Mouse (Mus musculus) E14TG2a.4 (cell line): ENCODE results near the gene Fam189a2.

ENCODE experiments used
- H3K27me3 ChIP-seq: 2 replicates; pipeline ENCODE4 v1.6.1; 2014; ENCODE audit warnings: low read length, control low read depth; ENCODE audit not compliant: insufficient read depth
- H3K36me3 ChIP-seq: 2 replicates; pipeline ENCODE4 v1.6.1; 2014; ENCODE audit warnings: low read length, control low read depth; ENCODE audit not compliant: insufficient read depth
- H3K4me1 ChIP-seq: replicated peaks from 2 replicates; pipeline ENCODE4 v1.6.1; 2014; ENCODE audit warnings: low read depth, low read length, control low read depth
- H3K4me3 ChIP-seq: replicated peaks from 2 replicates; pipeline ENCODE4 v1.5.1; 2014; ENCODE audit warnings: mild to moderate bottlenecking, low read length
- H3K9me3 ChIP-seq: 2 replicates; pipeline ENCODE4 v1.6.1; 2014; ENCODE audit warnings: low read length, control low read depth
- CTCF ChIP-seq: conservative IDR thresholded peaks from 2 replicates; pipeline ENCODE4 v1.5.1; 2014; ENCODE audit warnings: low read length
- NANOG ChIP-seq: IDR thresholded peaks from 2 replicates; pipeline ENCODE4 v1.6.1; 2014; ENCODE audit warnings: borderline replicate concordance, low read length, mixed read lengths
- POU5F1 ChIP-seq: IDR thresholded peaks from 2 replicates; pipeline ENCODE4 v1.6.1; 2014; ENCODE audit warnings: low read length, borderline replicate concordance

Fam189a2 gene

DNA sequence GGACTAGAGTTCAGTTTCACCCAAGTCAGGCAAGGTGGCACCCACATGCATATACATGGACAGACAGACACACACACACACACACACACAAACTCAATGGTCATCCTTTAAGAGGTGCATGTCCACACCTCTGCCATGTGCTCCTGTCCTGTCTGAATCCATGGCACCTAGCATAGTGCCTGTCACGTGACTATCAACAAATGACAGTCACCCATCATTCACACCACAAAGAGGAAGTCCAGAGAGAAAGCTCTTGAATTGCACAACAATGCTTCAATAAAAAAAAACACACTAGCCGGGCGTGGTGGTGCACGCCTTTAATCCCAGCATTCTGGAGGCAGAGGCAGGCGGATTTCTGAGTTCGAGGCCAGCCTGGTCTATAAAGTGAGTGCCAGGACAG lies 8.5 kb downstream of the Fam189a2 start:
- no peaks in the 10 kb centered on the region for H3K36me3 ChIP-seq
- no peaks in the 10 kb centered on the region for H3K9me3 ChIP-seq
- TF ChIP-seq NANOG (no peak), CTCF (no peak), POU5F1 (no peak)
- H3K4me1 ChIP-seq, result peaks cover 54% of the 10 kb centered on the region
- no peak overlapping the region for H3K4me3 ChIP-seq
- peaks cover 6% of the 10 kb centered on the region for H3K27me3 ChIP-seq

DNA sequence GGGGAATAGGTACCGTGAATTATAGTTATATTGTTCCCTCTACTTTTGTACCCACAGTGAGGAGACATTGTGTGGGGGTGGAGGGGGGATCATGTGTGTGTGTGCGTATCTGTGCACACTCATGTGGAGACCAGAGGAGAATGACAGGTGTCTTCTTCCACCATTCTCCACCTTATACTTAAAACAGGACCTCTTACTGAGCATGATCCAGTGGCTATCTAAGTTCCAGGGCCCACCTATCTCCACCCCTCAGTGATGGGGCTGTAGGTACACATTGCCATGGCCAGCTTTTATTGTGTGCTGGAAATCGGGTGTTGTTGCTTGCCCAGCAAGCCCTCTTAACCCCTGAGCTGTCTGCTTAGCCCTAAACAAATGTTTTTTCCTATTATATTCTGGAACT lies 10.1 kb downstream of the Fam189a2 start:
- TF ChIP-seq NANOG, result no peak
- TF ChIP-seq POU5F1, result no peak
- TF ChIP-seq CTCF, result no peak
- H3K9me3 ChIP-seq, result no peaks in the 10 kb centered on the region

DNA sequence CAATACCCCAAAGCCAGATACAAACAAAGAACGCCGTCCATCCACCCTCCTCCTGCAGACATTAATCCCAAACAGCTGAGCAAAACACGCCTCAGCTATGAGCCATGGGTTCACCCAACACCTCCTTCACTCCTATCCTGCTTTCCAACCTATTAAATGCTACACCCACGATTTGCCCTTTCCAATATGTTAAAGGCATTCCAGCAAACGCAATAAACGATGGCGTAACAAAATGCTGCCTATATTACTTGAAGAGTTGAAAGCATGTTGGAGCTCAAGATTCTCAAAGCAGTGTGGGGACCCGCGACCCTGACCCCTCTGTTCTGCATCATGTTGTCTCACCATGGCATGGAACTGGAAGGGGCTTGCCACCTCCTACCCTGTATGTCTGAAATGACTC lies 11.2 kb downstream of the Fam189a2 start:
- TF ChIP-seq POU5F1 (no peak), NANOG (no peak), CTCF (no peak)
- Histone ChIP-seq H3K9me3 (no peaks in the 10 kb centered on the region), H3K4me3 (no peak overlapping the region), H3K36me3 (no peaks in the 10 kb centered on the region), H3K4me1 (peaks cover 59% of the 10 kb centered on the region), H3K27me3 (no peaks in the 10 kb centered on the region; the same call in 1 of the 2 replicates)

More for the DNA sequence above, 10.1 kb downstream of the Fam189a2 start:
- peaks cover 2% of the 10 kb centered on the region; the same call in 1 of the 2 replicates for H3K27me3 ChIP-seq
- H3K4me3 ChIP-seq, result no peak overlapping the region
- H3K4me1 ChIP-seq, result peaks cover 67% of the 10 kb centered on the region
- no peaks in the 10 kb centered on the region for H3K36me3 ChIP-seq

DNA sequence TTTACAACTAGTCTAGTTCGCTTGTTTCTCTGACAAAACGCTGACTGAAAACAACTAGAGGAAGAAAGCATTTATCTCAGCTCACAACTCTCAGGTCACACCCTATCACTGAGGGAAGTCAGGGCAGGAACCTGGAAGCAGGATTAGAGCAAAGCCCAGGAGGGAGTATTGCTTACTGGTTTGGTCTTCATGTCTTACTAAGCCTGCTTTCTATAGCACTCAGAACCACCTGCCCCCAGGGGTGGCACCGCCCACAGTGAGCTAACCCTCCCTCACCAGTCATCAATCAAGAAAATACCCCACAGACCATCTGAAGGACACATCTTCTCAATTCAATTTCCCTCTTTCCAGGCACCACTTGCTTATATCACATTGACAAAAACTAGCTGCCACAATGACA lies 12.4 kb downstream of the Fam189a2 start:
- Histone ChIP-seq H3K4me1 (peaks cover 47% of the 10 kb centered on the region), H3K4me3 (no peak overlapping the region), H3K9me3 (no peaks in the 10 kb centered on the region), H3K27me3 (no peaks in the 10 kb centered on the region; the same call in 1 of the 2 replicates), H3K36me3 (no peaks in the 10 kb centered on the region)
- TF ChIP-seq CTCF (no peak), NANOG (no peak), POU5F1 (no peak)

DNA sequence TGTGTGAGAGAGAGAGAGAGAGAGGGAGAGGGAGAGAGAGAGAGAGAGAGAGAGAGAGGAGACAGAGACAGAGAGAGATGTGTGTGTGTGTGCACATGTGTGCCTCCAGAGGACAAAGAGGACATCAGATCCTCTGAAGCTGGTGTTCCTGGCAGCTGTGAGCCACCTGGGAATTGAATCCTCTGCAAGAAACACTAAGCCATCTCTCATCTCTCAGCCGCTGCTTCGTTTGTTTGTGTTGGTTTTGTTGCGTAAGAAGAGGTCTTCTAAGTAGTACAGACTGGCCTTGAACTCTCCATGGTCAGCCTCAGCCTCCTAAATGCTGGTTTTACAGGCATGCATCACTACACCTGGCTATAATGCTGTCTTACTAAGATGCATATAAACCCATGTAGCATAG lies 12.9 kb downstream of the Fam189a2 start:
- Histone ChIP-seq H3K4me3 (no peak overlapping the region), H3K27me3 (no peaks in the 10 kb centered on the region), H3K4me1 (peaks cover 42% of the 10 kb centered on the region), H3K36me3 (no peaks in the 10 kb centered on the region), H3K9me3 (no peaks in the 10 kb centered on the region)
- TF ChIP-seq POU5F1 (no peak), NANOG (no peak), CTCF (no peak)

DNA sequence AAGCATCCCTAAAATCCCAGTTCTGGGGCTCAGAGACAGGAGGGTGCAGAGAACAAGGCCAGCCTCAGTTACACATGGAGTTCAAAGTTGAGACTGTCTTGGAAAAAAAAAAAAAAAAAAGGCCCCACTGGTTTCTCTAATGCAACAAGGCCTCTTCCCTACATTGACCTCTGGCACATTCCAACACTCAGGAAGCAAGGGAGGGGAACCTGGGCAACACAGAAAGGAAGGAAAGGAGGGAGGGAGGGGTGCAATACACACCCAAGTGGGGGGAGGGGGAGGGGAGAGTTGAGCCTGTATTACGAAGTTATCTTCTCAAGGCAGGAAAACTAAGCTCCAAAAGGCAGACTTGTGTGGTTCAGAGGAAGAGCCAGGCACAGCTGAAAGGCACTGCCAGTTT lies 13.4 kb downstream of the Fam189a2 start:
- no peaks in the 10 kb centered on the region for H3K27me3 ChIP-seq
- H3K9me3 ChIP-seq, result no peaks in the 10 kb centered on the region
- no peak overlapping the region for H3K4me3 ChIP-seq
- H3K4me1 ChIP-seq, result peaks cover 38% of the 10 kb centered on the region
- TF ChIP-seq NANOG, result no peak
- no peak for TF ChIP-seq POU5F1
- no peak for TF ChIP-seq CTCF
- H3K36me3 ChIP-seq, result no peaks in the 10 kb centered on the region

DNA sequence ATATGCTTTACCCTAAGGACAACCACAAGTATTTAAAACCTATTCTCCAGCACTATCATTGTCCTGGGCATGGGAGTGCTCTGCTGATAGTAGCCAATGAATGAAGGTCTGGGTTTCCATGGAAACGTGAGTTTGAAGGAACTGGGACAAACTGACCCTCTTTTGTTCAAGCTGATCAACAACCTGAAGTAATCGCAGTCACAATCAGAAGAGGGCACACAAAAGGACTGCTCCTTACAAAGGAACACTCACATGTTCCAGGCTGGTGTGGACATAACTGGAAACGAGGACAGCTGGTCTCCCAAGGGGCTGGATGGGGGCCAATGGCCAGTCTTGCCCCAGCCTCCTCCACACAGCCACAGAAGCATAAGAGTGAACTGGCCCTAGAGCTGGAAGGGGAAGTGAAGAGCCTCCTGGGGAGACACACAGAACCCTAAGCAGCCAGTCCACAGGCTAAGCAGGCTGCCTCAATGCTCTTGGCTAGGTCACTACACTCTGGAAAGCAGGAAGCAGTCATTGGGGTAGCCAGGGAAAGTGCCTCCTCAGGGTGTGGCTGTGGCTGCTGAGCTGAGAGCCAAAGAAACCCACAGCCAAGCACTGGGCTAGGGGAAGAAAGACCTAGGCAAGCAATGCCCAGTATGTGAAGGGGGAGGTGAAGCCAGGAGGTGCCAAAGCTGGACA lies 14.0 kb downstream of the Fam189a2 start:
- no peaks in the 10 kb centered on the region for H3K9me3 ChIP-seq
- H3K4me1 ChIP-seq, result peaks cover 33% of the 10 kb centered on the region
- no peaks in the 10 kb centered on the region for H3K27me3 ChIP-seq
- no peak for TF ChIP-seq NANOG
- no peak for TF ChIP-seq POU5F1
- no peak for TF ChIP-seq CTCF
- no peak overlapping the region for H3K4me3 ChIP-seq
- H3K36me3 ChIP-seq, result no peaks in the 10 kb centered on the region

DNA sequence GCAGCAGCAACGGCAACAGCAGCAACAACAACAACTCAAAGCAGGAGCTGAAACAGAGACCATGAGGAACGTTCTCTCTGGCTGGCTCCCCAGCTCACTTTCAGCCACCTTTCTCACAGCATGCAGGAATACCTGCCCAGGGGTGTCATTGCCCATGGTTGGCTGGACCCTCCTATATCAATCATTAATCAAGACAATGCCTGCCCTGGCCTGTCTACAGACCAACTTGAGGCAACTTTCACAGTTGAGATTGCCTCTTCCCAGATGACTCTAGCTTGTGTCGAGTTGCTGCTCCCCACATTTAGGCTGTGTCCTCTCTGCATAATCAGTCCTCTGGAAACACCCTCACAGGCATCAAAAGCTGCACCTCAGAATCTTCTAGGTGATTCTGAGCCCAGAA lies 17.6 kb downstream of the Fam189a2 start:
- Histone ChIP-seq H3K9me3 (no peaks in the 10 kb centered on the region), H3K27me3 (peaks cover 4% of the 10 kb centered on the region; the same call in 1 of the 2 replicates), H3K36me3 (no peaks in the 10 kb centered on the region), H3K4me1 (peaks cover 23% of the 10 kb centered on the region), H3K4me3 (no peak overlapping the region)
- TF ChIP-seq CTCF, result no peak

DNA sequence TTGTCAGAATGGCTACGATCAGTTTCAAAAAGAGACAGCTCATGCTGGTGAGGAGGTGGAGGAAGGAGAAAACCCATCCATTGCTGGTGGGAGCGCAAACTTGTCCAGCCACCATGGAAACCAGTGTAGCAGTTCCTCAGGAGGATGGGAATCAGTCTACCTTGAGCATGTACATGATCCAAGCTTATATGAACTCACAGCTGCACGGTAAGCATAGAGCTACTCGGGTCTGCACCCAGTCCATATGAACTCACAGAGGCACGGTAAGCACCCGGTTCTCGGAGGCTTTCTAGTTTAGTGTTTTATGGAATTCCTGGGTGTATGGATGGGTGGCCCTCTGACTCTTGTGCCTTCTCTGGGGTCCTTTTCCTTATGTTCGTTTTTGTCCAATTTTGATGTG lies 18.3 kb downstream of the Fam189a2 start:
- H3K9me3 ChIP-seq, result no peaks in the 10 kb centered on the region
- no peak for TF ChIP-seq POU5F1
- TF ChIP-seq CTCF, result no peak
- no peaks in the 10 kb centered on the region for H3K36me3 ChIP-seq
- peaks cover 7% of the 10 kb centered on the region for H3K27me3 ChIP-seq
- H3K4me3 ChIP-seq, result no peak overlapping the region
- H3K4me1 ChIP-seq, result peaks cover 15% of the 10 kb centered on the region
